Mouse (Mus musculus): ENCODE results near the gene Prkaa1. TPM values are rescaled to one million over a fixed set of nuclear protein-coding genes. Genes with fewer than 3 reads are reported as not detected.

Prkaa1 gene
- polyA plus RNA-seq, 1 experiment from 2014 or later: 13.9 TPM

DNA sequence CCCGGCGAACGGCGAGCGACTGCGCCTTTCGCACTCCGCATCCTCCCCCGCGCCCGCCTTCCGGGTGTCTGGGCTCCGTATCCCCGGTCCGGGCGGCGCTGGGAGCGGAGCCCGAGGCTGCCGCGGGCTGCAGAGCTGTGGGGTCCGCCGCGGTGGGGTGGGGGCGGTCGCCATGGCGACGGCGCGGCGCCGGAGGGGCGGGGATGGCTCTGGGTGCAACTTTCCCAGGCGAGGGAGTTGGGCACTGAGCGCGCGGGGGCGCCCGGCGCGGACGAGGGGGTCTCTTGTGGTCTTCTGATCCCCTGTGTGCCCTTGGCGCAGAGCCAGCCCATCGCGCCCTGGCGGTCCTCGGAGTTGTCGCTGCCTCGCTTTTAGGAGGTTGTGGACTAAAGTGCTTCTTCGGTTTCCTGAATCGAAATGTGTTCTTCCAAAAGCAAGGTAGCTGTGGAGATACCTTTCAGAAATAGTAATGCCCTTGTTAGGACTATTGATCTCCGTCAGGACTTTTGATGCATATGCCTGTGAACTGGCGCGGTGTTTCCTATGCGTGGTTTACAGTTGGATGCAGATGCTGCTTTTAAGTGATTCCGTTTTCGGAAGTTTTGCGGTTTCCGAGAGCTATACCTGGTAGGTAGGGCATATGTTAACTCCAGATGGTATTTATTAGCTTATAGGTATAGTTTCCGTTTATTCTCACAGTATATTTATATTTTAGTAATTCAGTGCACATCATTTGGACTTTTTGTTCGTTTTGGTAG lies 539 bp downstream of the Prkaa1 start:
- DNase-seq (peak; percentile 42), ATAC-seq (ENCODE audit: low read depth) (peak; percentile 38)
- Histone ChIP-seq H3K9ac (peak overlapping the region; percentile 98), H3K4me1 (replicated peaks) (peaks cover 83% of the 10 kb centered on the region), H3K4me2 (peak overlapping the region; percentile 82), H3K27me3 (no peaks in the 10 kb centered on the region), H3K9me3 (replicated peaks) (no peaks in the 10 kb centered on the region), H3K27ac (peak overlapping the region; percentile 94), H3K4me3 (replicated peaks) (peak overlapping the region; percentile 99), H3K36me3 (peaks cover 18% of the 10 kb centered on the region)
- under 1% methylated on average over 57 of the region's 61 CpGs for WGBS (ENCODE audit: insufficient replicate concordance)

DNA sequence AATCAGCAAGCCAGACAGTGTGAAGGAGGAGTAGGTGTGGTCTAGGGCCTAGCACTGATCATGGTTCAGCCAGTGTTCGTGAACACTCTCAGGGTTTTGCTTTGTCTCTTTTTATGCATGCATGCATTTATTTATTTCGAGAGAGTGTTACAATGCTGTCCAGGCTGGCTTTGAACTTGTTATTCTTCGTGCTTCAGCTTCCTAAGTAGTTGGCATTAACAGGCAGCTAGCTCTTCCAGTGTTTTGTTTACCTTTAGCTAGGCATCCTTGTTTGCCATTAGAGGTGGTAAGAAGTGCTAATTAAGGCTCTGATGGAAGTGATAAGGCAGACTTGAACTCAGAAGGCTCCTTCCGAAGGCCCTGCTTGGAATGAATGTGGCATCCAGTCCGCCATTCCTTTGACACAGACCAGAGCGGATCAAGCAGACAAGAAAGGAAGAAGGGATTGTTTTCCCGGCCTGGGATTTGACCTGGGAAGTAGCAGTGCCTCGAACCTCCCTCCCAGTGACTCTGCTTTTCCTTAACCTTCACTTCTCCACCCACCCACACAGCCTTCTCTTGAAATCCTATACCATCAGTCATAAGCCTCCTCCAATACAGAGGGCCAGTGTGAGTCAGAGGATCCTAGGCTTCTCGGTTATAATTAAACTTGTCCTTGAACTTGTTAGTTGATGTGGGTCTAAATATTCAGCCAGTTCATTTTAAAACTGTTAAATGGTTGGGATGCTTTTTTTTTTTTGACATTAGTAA lies 1.7 kb downstream of the Prkaa1 start:
- WGBS (ENCODE audit: insufficient replicate concordance): 50% methylated on average over 9 of the region's 9 CpGs
- Histone ChIP-seq H3K27me3 (no peaks in the 10 kb centered on the region), H3K36me3 (peaks cover 18% of the 10 kb centered on the region), H3K9ac (peak overlapping the region; percentile 98), H3K27ac (peak overlapping the region; percentile 94), H3K4me1 (replicated peaks) (peaks cover 83% of the 10 kb centered on the region), H3K4me2 (peak overlapping the region; percentile 82), H3K4me3 (replicated peaks) (peak overlapping the region; percentile 99), H3K9me3 (replicated peaks) (no peaks in the 10 kb centered on the region)
- no peak for DNase-seq
- no peak for ATAC-seq (ENCODE audit: low read depth)

DNA sequence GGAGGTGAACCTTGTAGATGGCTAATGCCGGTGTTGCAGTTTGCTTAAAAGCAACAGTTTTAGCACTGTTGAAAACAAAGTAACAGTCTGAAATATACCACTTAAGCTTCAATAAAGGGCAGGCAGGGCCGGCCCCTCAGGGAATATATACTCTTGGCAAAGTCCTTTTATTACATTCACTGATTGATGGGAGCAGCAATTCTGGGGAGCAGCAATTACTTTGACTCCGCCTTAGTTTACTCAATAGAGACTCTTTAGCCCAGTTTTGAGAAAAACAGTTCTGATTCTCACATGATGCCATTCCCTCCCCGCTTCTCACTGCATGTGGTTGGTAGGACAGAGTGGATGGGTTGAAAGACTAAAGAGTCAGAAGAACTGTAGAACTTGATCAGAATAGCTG lies 5.5 kb downstream of the Prkaa1 start:
- 83% methylated on average over 4 of the region's 4 CpGs for WGBS (ENCODE audit: insufficient replicate concordance)
- Histone ChIP-seq H3K4me2 (no peak overlapping the region), H3K9me3 (replicated peaks) (no peaks in the 10 kb centered on the region), H3K4me3 (replicated peaks) (no peak overlapping the region), H3K36me3 (peaks cover 20% of the 10 kb centered on the region), H3K4me1 (replicated peaks) (peaks cover 77% of the 10 kb centered on the region), H3K27ac (no peak overlapping the region), H3K9ac (no peak overlapping the region), H3K27me3 (no peaks in the 10 kb centered on the region)
- ATAC-seq (ENCODE audit: low read depth): no peak
- no peak for DNase-seq

DNA sequence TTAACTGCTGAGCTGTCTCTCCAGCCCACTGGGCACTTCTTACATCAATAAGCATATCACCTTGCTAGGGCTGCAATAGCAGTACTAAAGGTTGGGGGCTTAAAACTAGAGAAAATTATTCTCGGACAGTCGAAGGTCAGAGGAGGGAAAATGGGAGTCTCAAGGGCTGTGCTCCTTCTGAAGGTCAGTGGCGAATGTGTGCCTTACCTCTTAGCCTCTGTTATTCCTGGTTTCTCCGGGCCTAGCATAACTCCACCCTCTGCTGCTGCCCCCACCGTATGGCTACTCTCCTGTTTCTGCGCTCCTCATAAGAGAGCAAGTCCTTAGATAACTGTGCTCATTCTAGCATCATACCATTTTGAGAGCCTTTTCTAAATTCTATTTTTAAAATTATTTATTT lies 8.5 kb downstream of the Prkaa1 start:
- ATAC-seq (ENCODE audit: low read depth) (no peak), DNase-seq (no peak)
- Histone ChIP-seq H3K4me2 (no peak overlapping the region), H3K27ac (no peak overlapping the region), H3K4me3 (replicated peaks) (no peak overlapping the region), H3K9ac (no peak overlapping the region), H3K4me1 (replicated peaks) (peaks cover 81% of the 10 kb centered on the region), H3K36me3 (peaks cover 9% of the 10 kb centered on the region; the same call in 1 of the 2 replicates), H3K27me3 (no peaks in the 10 kb centered on the region), H3K9me3 (replicated peaks) (no peaks in the 10 kb centered on the region)
- 89% methylated on average over 6 of the region's 6 CpGs for WGBS (ENCODE audit: insufficient replicate concordance)

DNA sequence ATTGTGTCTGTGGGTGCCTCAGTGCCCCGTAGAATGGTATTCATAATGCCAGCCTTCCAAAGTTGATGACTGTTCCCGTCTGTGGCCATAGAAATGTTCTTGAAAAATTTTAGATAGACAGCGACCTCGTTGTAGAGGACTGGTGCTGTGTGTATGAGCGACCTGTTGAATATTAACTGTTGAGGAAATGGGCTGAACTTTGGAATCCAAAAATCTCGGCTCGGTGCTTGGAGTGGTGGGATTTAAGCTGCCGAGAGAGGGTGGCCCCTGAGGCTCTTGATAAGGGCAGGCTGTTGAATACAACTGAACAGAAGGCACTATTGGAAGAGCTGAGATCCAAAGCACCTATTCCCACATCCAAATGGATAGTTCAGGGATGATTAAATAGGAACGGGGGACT lies 11.0 kb downstream of the Prkaa1 start:
- Histone ChIP-seq H3K36me3 (peaks cover 3% of the 10 kb centered on the region; the same call in 1 of the 2 replicates), H3K9me3 (replicated peaks) (no peaks in the 10 kb centered on the region), H3K4me3 (replicated peaks) (no peak overlapping the region), H3K9ac (no peak overlapping the region), H3K27ac (peak overlapping the region; percentile 67), H3K4me2 (peak overlapping the region; percentile 23; the same call in 1 of the 2 replicates), H3K27me3 (no peaks in the 10 kb centered on the region), H3K4me1 (replicated peaks) (peaks cover 77% of the 10 kb centered on the region)
- ATAC-seq (ENCODE audit: low read depth) (peak; percentile 52), DNase-seq (no peak)
- WGBS (ENCODE audit: insufficient replicate concordance): 65% methylated on average over 9 of the region's 9 CpGs

DNA sequence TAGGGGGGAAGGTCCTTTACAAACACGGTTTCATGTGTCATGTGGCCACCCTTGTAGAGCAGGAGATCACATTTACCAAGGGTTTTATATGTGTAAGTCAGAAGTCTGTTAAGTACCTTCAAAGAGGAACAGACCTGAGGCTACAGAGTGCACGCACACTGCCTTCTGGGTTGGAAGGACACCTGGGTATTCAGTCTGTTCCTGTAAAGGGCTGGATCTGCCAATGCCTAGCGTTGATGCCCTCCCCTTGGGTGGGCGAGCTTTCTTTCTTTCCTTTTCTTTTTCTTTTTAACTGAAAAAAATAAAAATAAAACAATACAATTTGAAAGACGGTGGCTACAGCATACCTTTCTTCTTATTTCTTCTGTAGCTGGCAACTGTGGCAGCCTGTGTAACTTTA lies 11.4 kb downstream of the Prkaa1 start:
- DNase-seq (no peak), ATAC-seq (ENCODE audit: low read depth) (0 out of 2 replicates have a peak, but pooled peaks have one; percentile 6)
- Histone ChIP-seq H3K36me3 (peaks cover 8% of the 10 kb centered on the region; the same call in 1 of the 2 replicates), H3K4me1 (replicated peaks) (peaks cover 78% of the 10 kb centered on the region), H3K9me3 (replicated peaks) (no peaks in the 10 kb centered on the region), H3K4me3 (replicated peaks) (no peak overlapping the region), H3K27me3 (no peaks in the 10 kb centered on the region), H3K9ac (no peak overlapping the region), H3K4me2 (peak overlapping the region; percentile 23; the same call in 1 of the 2 replicates), H3K27ac (peak overlapping the region; percentile 67)
- WGBS (ENCODE audit: insufficient replicate concordance): 69% methylated on average over 5 of the region's 5 CpGs

DNA sequence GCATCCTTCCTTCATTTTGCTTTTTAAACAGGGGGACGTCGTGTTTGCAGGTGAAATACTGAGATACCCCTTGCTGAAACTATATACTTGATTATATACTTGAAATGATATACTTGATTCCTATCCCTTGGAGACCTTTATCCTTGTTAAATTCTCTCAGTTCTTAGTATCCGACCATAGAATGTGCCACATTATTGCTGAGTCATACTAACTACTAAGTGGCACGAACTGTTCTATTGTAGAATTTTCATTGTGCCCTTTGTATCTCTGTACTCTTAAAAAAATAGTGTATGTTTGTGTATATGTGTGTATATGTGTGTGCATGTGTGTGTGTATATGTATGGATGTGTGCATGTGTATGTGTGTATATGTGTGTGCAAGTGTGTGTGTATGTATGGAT lies 12.7 kb downstream of the Prkaa1 start:
- Histone ChIP-seq H3K4me3 (replicated peaks) (no peak overlapping the region), H3K9me3 (replicated peaks) (no peaks in the 10 kb centered on the region), H3K9ac (no peak overlapping the region), H3K27ac (0 out of 2 replicates have a peak overlapping the region, but pooled peaks have one; percentile 47), H3K36me3 (peaks cover 19% of the 10 kb centered on the region), H3K4me2 (no peak overlapping the region), H3K27me3 (no peaks in the 10 kb centered on the region), H3K4me1 (replicated peaks) (peaks cover 70% of the 10 kb centered on the region)
- ATAC-seq (ENCODE audit: low read depth) (0 out of 2 replicates have a peak, but pooled peaks have one; percentile 22), DNase-seq (no peak)
- 59% methylated on average over 4 of the region's 4 CpGs for WGBS (ENCODE audit: insufficient replicate concordance)

DNA sequence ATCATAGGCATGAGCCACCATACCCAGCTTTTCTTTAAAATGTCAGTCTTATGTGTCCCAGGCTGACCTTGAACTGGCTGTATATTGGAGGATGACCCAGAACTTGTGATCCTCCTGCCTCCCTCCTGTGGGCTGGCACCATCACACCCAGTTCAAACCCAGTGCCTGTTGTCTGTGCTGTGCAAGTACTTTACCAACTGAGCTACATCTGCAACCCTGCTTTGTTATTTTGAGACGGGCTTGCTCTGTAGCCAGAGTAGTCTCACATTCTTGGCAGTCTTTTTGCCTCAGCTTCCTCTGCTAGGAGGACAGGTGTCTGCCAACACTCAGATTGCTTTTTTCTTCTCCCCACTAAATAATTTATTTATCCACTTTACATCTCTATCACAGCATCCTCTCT lies 13.7 kb downstream of the Prkaa1 start:
- Histone ChIP-seq H3K27ac (0 out of 2 replicates have a peak overlapping the region, but pooled peaks have one; percentile 7), H3K36me3 (peaks cover 27% of the 10 kb centered on the region), H3K4me3 (replicated peaks) (no peak overlapping the region), H3K9ac (no peak overlapping the region), H3K4me1 (replicated peaks) (peaks cover 62% of the 10 kb centered on the region), H3K27me3 (no peaks in the 10 kb centered on the region), H3K4me2 (no peak overlapping the region), H3K9me3 (replicated peaks) (no peaks in the 10 kb centered on the region)
- ATAC-seq (ENCODE audit: low read depth) (peak; percentile 19; the same call in 1 of the 2 replicates), DNase-seq (no peak)
- 75% methylated on average over 1 of the region's 1 CpGs for WGBS (ENCODE audit: insufficient replicate concordance)

GRCm38 (mm10) chr15:5158827-5159226 lies 15.2 kb downstream of the Prkaa1 start:
- Histone ChIP-seq H3K4me1 (replicated peaks) (peaks cover 59% of the 10 kb centered on the region), H3K27me3 (no peaks in the 10 kb centered on the region), H3K27ac (peak overlapping the region; percentile 7), H3K4me2 (no peak overlapping the region), H3K4me3 (replicated peaks) (no peak overlapping the region), H3K9me3 (replicated peaks) (no peaks in the 10 kb centered on the region), H3K36me3 (peaks cover 37% of the 10 kb centered on the region), H3K9ac (no peak overlapping the region)
- 79% methylated on average over 6 of the region's 6 CpGs for WGBS (ENCODE audit: insufficient replicate concordance)
- no peak for ATAC-seq (ENCODE audit: low read depth)
- no peak for DNase-seq

GRCm38 (mm10) chr15:5165121-5165773 lies 21.6 kb downstream of the Prkaa1 start:
- H3K4me3 ChIP-seq (replicated peaks): no peak overlapping the region
- H3K27ac ChIP-seq: no peak overlapping the region
- no peaks in the 10 kb centered on the region for H3K27me3 ChIP-seq
- H3K9ac ChIP-seq: no peak overlapping the region
- ATAC-seq (ENCODE audit: low read depth) (no peak), DNase-seq (no peak)
- H3K36me3 ChIP-seq: peaks cover 87% of the 10 kb centered on the region
- H3K9me3 ChIP-seq (replicated peaks): no peaks in the 10 kb centered on the region
- no peaks in the 10 kb centered on the region for H3K4me1 ChIP-seq (replicated peaks)
- H3K4me2 ChIP-seq: no peak overlapping the region
- WGBS (ENCODE audit: insufficient replicate concordance): 75% methylated on average over 12 of the region's 12 CpGs

- H3K36me3 ChIP-seq: peaks cover 82% of the 10 kb centered on the region
- no peaks in the 10 kb centered on the region; the same call in 1 of the 2 replicates for H3K4me1 ChIP-seq (replicated peaks)
- ATAC-seq (ENCODE audit: low read depth) (no peak), DNase-seq (no peak)
- H3K9ac ChIP-seq: no peak overlapping the region
- H3K4me2 ChIP-seq: no peak overlapping the region
- no peaks in the 10 kb centered on the region for H3K27me3 ChIP-seq
- no peak overlapping the region for H3K4me3 ChIP-seq (replicated peaks)
- H3K27ac ChIP-seq: no peak overlapping the region
- 78% methylated on average over 12 of the region's 12 CpGs for WGBS (ENCODE audit: insufficient replicate concordance)
- no peaks in the 10 kb centered on the region for H3K9me3 ChIP-seq (replicated peaks)
Measured at GRCm38 (mm10) chr15:5173217-5173820, 29.7 kb downstream of the Prkaa1 start.

All from liver, embryonic 13.5 days (tissue).